20 mouse cellular contexts compared by ENCODE assay signal in the genomic region with DNA sequence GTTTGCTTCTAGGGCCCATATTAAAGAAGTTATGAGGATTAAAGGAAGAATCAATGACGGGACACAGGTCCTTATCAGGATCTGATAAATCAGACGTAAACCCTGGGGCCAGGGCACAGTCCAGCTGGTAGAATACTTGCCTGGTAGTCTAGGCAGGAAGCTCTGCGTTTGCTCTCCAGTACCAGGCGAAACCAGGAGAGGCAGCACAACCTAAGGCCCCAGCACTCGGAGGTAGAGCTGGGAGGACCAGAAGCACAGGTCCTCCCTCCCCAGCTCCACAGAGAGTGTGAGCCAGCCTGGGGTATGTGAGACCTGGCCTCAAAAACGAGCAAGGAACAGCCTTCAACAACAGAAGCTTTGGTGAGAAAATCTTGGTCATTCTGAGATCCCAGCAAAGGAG. TPM values are rescaled to one million over a fixed set of nuclear protein-coding genes. Genes with fewer than 3 reads are reported as not detected.
DNase-seq lines count a peak whose midpoint lies in the region; ATAC-seq and TF ChIP-seq lines count a peak whose summit lies in the region.
"Had no signal": no experiment of that assay in that cellular context is flagged by ENCODE, and none has a peak within 500 bp of the region (broad histone marks: within the 10 kb centered on the region; RNA-seq: fewer than 3 reads in every experiment).

No protein-coding gene starts in this region.

- no peak for TF ChIP-seq POLR2A in lung, adult 2 months (IDR thresholded peaks at IDR 0.05; ENCODE audit: borderline replicate concordance, extremely low read depth, low read depth, low read length)
- TF ChIP-seq POLR2A in cerebellum, adult 2 months (IDR thresholded peaks at IDR 0.05; ENCODE audit: borderline replicate concordance, insufficient read depth, low read length) = no peak

- H3K9me3 ChIP-seq in lung, embryonic 14.5 days (ENCODE audit: low read depth, low read length) = no peaks in the 10 kb centered on the region
- H3K9me3 ChIP-seq: embryonic facial prominence, embryonic 12.5 days; forebrain, embryonic 12.5 days; midbrain, embryonic 13.5 days had no signal

- H3K27ac ChIP-seq in lung, embryonic 14.5 days (ENCODE audit: low read depth) = no peak overlapping the region
- H3K27ac ChIP-seq in cerebellum, adult 2 months (ENCODE audit: insufficient read depth, low read length) = no peak overlapping the region
- H3K27ac ChIP-seq: embryonic facial prominence, embryonic 12.5 days; forebrain, embryonic 12.5 days; left cerebral cortex, adult 2 months; midbrain, embryonic 13.5 days had no signal

- WGBS in lung, embryonic 14.5 days = 25% methylated on average over 6 of the region's 6 CpGs
- WGBS in lung, adult 2 months = 45% methylated on average over 6 of the region's 6 CpGs
- WGBS in cerebellum, adult 2 months = 48% methylated on average over 6 of the region's 6 CpGs

- DNase-seq in embryo, embryonic 11 days = peak; percentile 12
- no peak for DNase-seq in embryo, embryonic 10 days (ENCODE audit: low spot score)
- DNase-seq in lung, embryonic 14.5 days = no peak
- no peak for DNase-seq in lung, adult 2 months
- DNase-seq in ES-CJ7 (ENCODE audit: low read depth, low spot score) = peak; percentile 48
- peak; percentile 30 for DNase-seq in induced T-regulatory cell, adult 2 months (ENCODE audit: low read depth)
- DNase-seq in cerebellum, adult 2 months = no peak
- DNase-seq: adrenal gland, adult 8-10 months; cerebellum, postnatal 10 days; gastrocnemius, postnatal 10 days; heart, postnatal 14 days; kidney, postnatal 36 days; lung, postnatal 14 days; right cerebral cortex, postnatal 4 days; thymus, postnatal 36 days had no signal

- H3K4me3 ChIP-seq in lung, embryonic 14.5 days (ENCODE audit: low read depth, low read length) = no peak overlapping the region
- H3K4me3 ChIP-seq in lung, adult 2 months (replicated peaks; ENCODE audit: extremely low read depth, low read depth, low read length) = no peak overlapping the region
- no peak overlapping the region for H3K4me3 ChIP-seq in cerebellum, adult 2 months (replicated peaks; ENCODE audit: insufficient read depth, low read depth, low read length)
- H3K4me3 ChIP-seq: embryonic facial prominence, embryonic 12.5 days; forebrain, embryonic 12.5 days; left cerebral cortex, adult 2 months; midbrain, embryonic 13.5 days had no signal

- no peaks in the 10 kb centered on the region for H3K27me3 ChIP-seq in lung, embryonic 14.5 days (ENCODE audit: insufficient read depth, low read length)
- H3K27me3 ChIP-seq in cerebellum, adult 2 months (ENCODE audit: control insufficient read depth, insufficient read depth, low read length) = no peaks in the 10 kb centered on the region
- H3K27me3 ChIP-seq: embryonic facial prominence, embryonic 12.5 days; forebrain, embryonic 12.5 days; midbrain, embryonic 13.5 days had no signal

- H3K4me1 ChIP-seq in lung, embryonic 14.5 days (ENCODE audit: insufficient read depth) = no peaks in the 10 kb centered on the region
- H3K4me1 ChIP-seq in lung, adult 2 months (ENCODE audit: control insufficient read depth, insufficient read depth, low read length) = no peaks in the 10 kb centered on the region
- H3K4me1 ChIP-seq in cerebellum, adult 2 months (ENCODE audit: control insufficient read depth, insufficient read depth, low read length) = no peaks in the 10 kb centered on the region
- H3K4me1 ChIP-seq: embryonic facial prominence, embryonic 12.5 days; forebrain, embryonic 12.5 days had no signal

- 0 out of 2 replicates have a peak, but pooled peaks have one; percentile 2 for TF ChIP-seq CTCF in lung, embryonic 14.5 days (IDR thresholded peaks at IDR 0.05; ENCODE audit: low read depth)
- TF ChIP-seq CTCF in lung, adult 2 months (IDR thresholded peaks at IDR 0.05; ENCODE audit: insufficient read depth, low read length) = no peak
- no peak for TF ChIP-seq CTCF in cerebellum, adult 2 months (IDR thresholded peaks at IDR 0.05; ENCODE audit: borderline replicate concordance, insufficient read depth, low read depth, low read length)

- no peak overlapping the region for H3K4me2 ChIP-seq in lung, embryonic 14.5 days
- H3K4me2 ChIP-seq: embryonic facial prominence, embryonic 12.5 days; forebrain, embryonic 12.5 days; midbrain, embryonic 13.5 days had no signal

- ATAC-seq in lung, embryonic 14.5 days (ENCODE audit: insufficient read depth) = no peak
- ATAC-seq in erythroblast, adult 5-6 weeks (replicated peaks; ENCODE audit: low FRiP score, poor library complexity, severe bottlenecking) = no peak
- ATAC-seq: midbrain, embryonic 13.5 days had no signal

- H3K36me3 ChIP-seq in lung, embryonic 14.5 days (ENCODE audit: insufficient read depth) = no peaks in the 10 kb centered on the region
- H3K36me3 ChIP-seq: embryonic facial prominence, embryonic 12.5 days; forebrain, embryonic 12.5 days; midbrain, embryonic 13.5 days had no signal

- no peak overlapping the region for H3K9ac ChIP-seq in lung, embryonic 14.5 days
- H3K9ac ChIP-seq: embryonic facial prominence, embryonic 12.5 days; forebrain, embryonic 12.5 days; midbrain, embryonic 13.5 days had no signal

RNA-seq across cellular contexts. Expression of gene Cnnm2, which starts 19.8 kb away (rescaled TPM):
- 3.8 and 3.9 TPM in 2 replicates for polyA plus RNA-seq in lung, embryonic 14.5 days (2014; fragmentation: Nextera tagmentation; extraction: Ambion mirVana)
- polyA plus RNA-seq in lung, adult 2 months (2012; rRNA removed) = 12.2 and 13.6 TPM in 2 replicates
- polyA plus RNA-seq in cerebellum, adult 2 months (2012; rRNA removed) = 31.2 and 31.4 TPM in 2 replicates
- 34.0 and 36.6 TPM in 2 replicates for total RNA-seq in erythroblast, adult 5-6 weeks (2015; ENCODE audit: low replicate concordance)
- 51.7 and 58.0 TPM in 2 replicates for total RNA-seq in erythroblast, adult 5-6 weeks (2017; ENCODE audit: low replicate concordance)

RNA-seq across cellular contexts. Expression of gene As3mt, which starts 34.3 kb away (rescaled TPM):
- polyA plus RNA-seq in lung, embryonic 14.5 days (2014; fragmentation: Nextera tagmentation; extraction: Ambion mirVana) = 28.5 and 29.2 TPM in 2 replicates
- polyA plus RNA-seq in lung, adult 2 months (2012; rRNA removed) = 8.0 and 14.9 TPM in 2 replicates
- polyA plus RNA-seq in cerebellum, adult 2 months (2012; rRNA removed) = 16.5 and 16.8 TPM in 2 replicates
- total RNA-seq in erythroblast, adult 5-6 weeks (2015; ENCODE audit: low replicate concordance) = 2.9 TPM in 2 replicates
- 4.2 and 5.9 TPM in 2 replicates for total RNA-seq in erythroblast, adult 5-6 weeks (2017; ENCODE audit: low replicate concordance)

RNA-seq across cellular contexts. Expression of gene Borcs7, which starts 51.9 kb away (rescaled TPM):
- 15.5 and 17.3 TPM in 2 replicates for polyA plus RNA-seq in lung, embryonic 14.5 days (2014; fragmentation: Nextera tagmentation; extraction: Ambion mirVana)
- 2.4 and 5.0 TPM in 2 replicates for polyA plus RNA-seq in lung, adult 2 months (2012; rRNA removed)
- 19.0 and 19.1 TPM in 2 replicates for polyA plus RNA-seq in cerebellum, adult 2 months (2012; rRNA removed)
- total RNA-seq in erythroblast, adult 5-6 weeks (2015; ENCODE audit: low replicate concordance) = 0.63 TPM in 1 of 2 replicates, not detected in the other
- 0.28 and 0.85 TPM in 2 replicates for total RNA-seq in erythroblast, adult 5-6 weeks (2017; ENCODE audit: low replicate concordance)

Comparison
In these comparisons a context has a peak if more than half of its experiments do, and no peak if none do; other contexts are left out.
1. DNase-seq: peak in embryo, embryonic 11 days (single experiment), ES-CJ7 (single experiment) and induced T-regulatory cell, adult 2 months (single experiment); none in embryo, embryonic 10 days (single experiment), lung, embryonic 14.5 days (single experiment), lung, adult 2 months (single experiment) and cerebellum, adult 2 months (0 of 2).